Mouse (Mus musculus): ENCODE results near the gene Lrrfip1.

The Lrrfip1 gene

GRCm38 (mm10) chr1:90998891-90999611 lies 514 bp downstream of the Lrrfip1 start:
- no peak for DNase-seq (ENCODE audit: low read depth, low spot score)

GRCm38 (mm10) chr1:90999911-91000601 lies 1.5 kb downstream of the Lrrfip1 start:
- no peak for DNase-seq (ENCODE audit: low read depth, low spot score)

- no peak for DNase-seq (ENCODE audit: low read depth, low spot score)
Observed at GRCm38 (mm10) chr1:91001101-91001500, 2.6 kb downstream of the Lrrfip1 start.

- no peak for DNase-seq (ENCODE audit: low read depth, low spot score)
Observed at GRCm38 (mm10) chr1:91001871-91002539, 3.5 kb downstream of the Lrrfip1 start.

GRCm38 (mm10) chr1:91002641-91003040 lies 4.1 kb downstream of the Lrrfip1 start:
- no peak for DNase-seq (ENCODE audit: low read depth, low spot score)

GRCm38 (mm10) chr1:91003522-91004253 lies 5.2 kb downstream of the Lrrfip1 start:
- no peak for DNase-seq (ENCODE audit: low read depth, low spot score)

- DNase-seq (ENCODE audit: low read depth, low spot score), result no peak
Observed at GRCm38 (mm10) chr1:91006037-91006436, 7.5 kb downstream of the Lrrfip1 start.

- no peak for DNase-seq (ENCODE audit: low read depth, low spot score)
Observed at GRCm38 (mm10) chr1:91006708-91007107, 8.2 kb downstream of the Lrrfip1 start.

- no peak for DNase-seq (ENCODE audit: low read depth, low spot score)
Observed at GRCm38 (mm10) chr1:91008147-91008682, 9.7 kb downstream of the Lrrfip1 start.

GRCm38 (mm10) chr1:91008746-91009145 lies 10.2 kb downstream of the Lrrfip1 start:
- no peak for DNase-seq (ENCODE audit: low read depth, low spot score)

GRCm38 (mm10) chr1:91009266-91009665 lies 10.7 kb downstream of the Lrrfip1 start:
- DNase-seq (ENCODE audit: low read depth, low spot score), result no peak

- no peak for DNase-seq (ENCODE audit: low read depth, low spot score)
Observed at GRCm38 (mm10) chr1:91010216-91010615, 11.7 kb downstream of the Lrrfip1 start.

- no peak for DNase-seq (ENCODE audit: low read depth, low spot score)
Observed at GRCm38 (mm10) chr1:91010716-91011115, 12.2 kb downstream of the Lrrfip1 start.

GRCm38 (mm10) chr1:91011336-91011735 lies 12.8 kb downstream of the Lrrfip1 start:
- no peak for DNase-seq (ENCODE audit: low read depth, low spot score)

GRCm38 (mm10) chr1:91013803-91014202 lies 15.3 kb downstream of the Lrrfip1 start:
- no peak for DNase-seq (ENCODE audit: low read depth, low spot score)

GRCm38 (mm10) chr1:91015571-91015970 lies 17.0 kb downstream of the Lrrfip1 start:
- no peak for DNase-seq (ENCODE audit: low read depth, low spot score)

GRCm38 (mm10) chr1:91017111-91017758 lies 18.7 kb downstream of the Lrrfip1 start:
- DNase-seq (ENCODE audit: low read depth, low spot score), result peak; percentile 29

GRCm38 (mm10) chr1:91019346-91019745 lies 20.8 kb downstream of the Lrrfip1 start:
- no peak for DNase-seq (ENCODE audit: low read depth, low spot score)

GRCm38 (mm10) chr1:91021304-91021703 lies 22.8 kb downstream of the Lrrfip1 start:
- DNase-seq (ENCODE audit: low read depth, low spot score), result no peak

- no peak for DNase-seq (ENCODE audit: low read depth, low spot score)
Observed at GRCm38 (mm10) chr1:91022157-91022895, 23.8 kb downstream of the Lrrfip1 start.
